In the genomic region with DNA sequence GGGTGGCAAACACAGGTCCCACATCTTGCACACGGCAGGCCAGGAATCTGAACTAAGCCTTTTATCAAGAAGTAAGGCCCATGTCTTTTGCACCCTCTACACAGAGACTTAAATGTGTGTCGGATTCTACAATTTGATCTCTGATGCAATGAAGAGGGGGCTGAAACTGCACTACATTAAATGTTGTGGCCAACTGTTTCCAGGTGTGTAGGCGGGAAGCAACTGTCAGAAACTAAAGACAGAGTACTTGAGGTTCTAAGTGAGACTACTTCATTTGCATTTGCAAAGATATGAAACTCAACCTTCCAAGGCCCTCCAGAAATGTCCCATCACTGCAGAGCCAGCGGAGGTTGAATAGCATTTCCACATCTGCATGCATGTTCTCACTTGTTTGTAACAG, we compare ENCODE assay signal across 25 mouse cellular contexts. TPM values are rescaled to one million over a fixed set of nuclear protein-coding genes. Genes with fewer than 3 reads are reported as not detected.
DNase-seq lines count a peak whose midpoint lies in the region; ATAC-seq lines count a peak whose summit lies in the region.
"Had no signal": no experiment of that assay in that cellular context is flagged by ENCODE, and none has a peak within 500 bp of the region (broad histone marks: within the 10 kb centered on the region; RNA-seq: fewer than 3 reads in every experiment).

No protein-coding gene starts in this region.

- DNase-seq in heart, adult 11 months, result peak; percentile 39
- no peak for DNase-seq in heart, postnatal 25 days (ENCODE audit: low spot score)
- no peak for DNase-seq in liver, embryonic 13.5 days
- no peak for DNase-seq in liver
- DNase-seq in CD4-positive helper T cell, adult 2 months (ENCODE audit: low read depth, low spot score), result peak; percentile 59
- DNase-seq in induced T-regulatory cell, adult 2 months (ENCODE audit: low read depth), result peak; percentile 51
- DNase-seq in urinary bladder, postnatal 36 days (ENCODE audit: low spot score in 2 of 2), result no peak
- DNase-seq in gastrocnemius, postnatal 4 days (ENCODE audit: low spot score in 2 of 2), result no peak
- DNase-seq: adrenal gland, adult 8-10 months; cerebellum, adult 8-10 months; cerebellum, postnatal 36 days; embryo, embryonic 11 days; heart, postnatal 14 days; kidney, adult 8-10 months; kidney, postnatal 4 days; lung, postnatal 36 days had no signal

- no peak for ATAC-seq in liver, embryonic 13.5 days (ENCODE audit: low read depth)
- ATAC-seq: forebrain, embryonic 15.5 days; hindbrain, embryonic 16.5 days; intestine, embryonic 16.5 days; midbrain, embryonic 16.5 days had no signal

- WGBS in liver, embryonic 13.5 days (ENCODE audit: insufficient replicate concordance), result 79% methylated on average over 4 of the region's 4 CpGs

- no peak overlapping the region for H3K4me2 ChIP-seq in liver, embryonic 13.5 days
- H3K4me2 ChIP-seq: embryonic facial prominence, embryonic 12.5 days; forebrain, embryonic 15.5 days; midbrain, embryonic 11.5 days; neural tube, embryonic 12.5 days had no signal

- H3K9ac ChIP-seq in liver, embryonic 13.5 days, result 0 out of 2 replicates have a peak overlapping the region, but pooled peaks have one; percentile 26
- H3K9ac ChIP-seq: embryonic facial prominence, embryonic 12.5 days; forebrain, embryonic 15.5 days; neural tube, embryonic 12.5 days had no signal

- H3K27ac ChIP-seq in liver, embryonic 13.5 days, result no peak overlapping the region
- H3K27ac ChIP-seq: embryonic facial prominence, embryonic 12.5 days; forebrain, embryonic 15.5 days; kidney, postnatal 0 days; neural tube, embryonic 12.5 days had no signal

- intact Hi-C loops in heart, postnatal 25 days (cut with DNase I), result no loop called here

- no peaks in the 10 kb centered on the region for H3K27me3 ChIP-seq in liver, embryonic 13.5 days
- H3K27me3 ChIP-seq: forebrain, embryonic 15.5 days; neural tube, embryonic 12.5 days had no signal

- H3K4me3 ChIP-seq in liver, embryonic 13.5 days (replicated peaks), result no peak overlapping the region
- H3K4me3 ChIP-seq: embryonic facial prominence, embryonic 12.5 days; forebrain, embryonic 15.5 days; neural tube, embryonic 12.5 days had no signal

- peaks cover 90% of the 10 kb centered on the region for H3K4me1 ChIP-seq in liver, embryonic 13.5 days (replicated peaks)

- H3K9me3 ChIP-seq in liver, embryonic 13.5 days (replicated peaks), result no peaks in the 10 kb centered on the region
- H3K9me3 ChIP-seq: embryonic facial prominence, embryonic 12.5 days; forebrain, embryonic 15.5 days; G1E; neural tube, embryonic 12.5 days had no signal

- H3K36me3 ChIP-seq in liver, embryonic 13.5 days, result peaks cover 73% of the 10 kb centered on the region
- H3K36me3 ChIP-seq: embryonic facial prominence, embryonic 12.5 days; forebrain, embryonic 15.5 days; neural tube, embryonic 12.5 days had no signal

RNA-seq across cellular contexts. Expression of a gene that starts 5.2 kb away (rescaled TPM):
- total RNA-seq in heart, postnatal 25 days (2021), result 1 to 10 TPM; 7.6 to 8.5 TPM
- polyA plus RNA-seq in liver, embryonic 13.5 days (2015; fragmentation: Nextera tagmentation; extraction: Ambion mirVana), result 37.8 and 40.4 TPM in 2 replicates
- 10 to 100 TPM; 15.4 to 18.1 TPM for total RNA-seq in gastrocnemius, postnatal 4 days (2021)

Comparison
In these comparisons a context has a peak if more than half of its experiments do, and no peak if none do; other contexts are left out.
1. DNase-seq: peak in heart, adult 11 months (single experiment), CD4-positive helper T cell, adult 2 months (single experiment) and induced T-regulatory cell, adult 2 months (single experiment); none in heart, postnatal 25 days (single experiment), liver, embryonic 13.5 days (single experiment), liver (single experiment), urinary bladder, postnatal 36 days (0 of 2) and gastrocnemius, postnatal 4 days (0 of 2).